In genomic region chr16:33832057-33832456, GRCm38 (mm10) we compare ENCODE assay signal across 9 mouse cellular contexts. TPM values are rescaled to one million over a fixed set of nuclear protein-coding genes. Genes with fewer than 3 reads are reported as not detected.
DNase-seq lines count a peak whose midpoint lies in the region; ATAC-seq and TF ChIP-seq lines count a peak whose summit lies in the region.
"Had no signal": no experiment of that assay in that cellular context is flagged by ENCODE, and none has a peak within 500 bp of the region (broad histone marks: within the 10 kb centered on the region; RNA-seq: fewer than 3 reads in every experiment).

No protein-coding gene starts in this region.

- no peak overlapping the region for H3K9ac ChIP-seq in hindbrain, embryonic 13.5 days
- H3K9ac ChIP-seq in hindbrain, embryonic 16.5 days (ENCODE audit: low read depth, low read length) = no peak overlapping the region
- peak overlapping the region; percentile 21; the same call in 1 of the 2 replicates for H3K9ac ChIP-seq in CH12.LX (ENCODE audit: insufficient read depth, low read depth)
- H3K9ac ChIP-seq in limb, embryonic 14.5 days (ENCODE audit: low read depth, low read length, severe bottlenecking) = no peak overlapping the region

- intact Hi-C loops in left cerebral cortex, postnatal 36 days (cut with DNase I) = no loop called here

- H3K9me3 ChIP-seq in hindbrain, embryonic 13.5 days = no peaks in the 10 kb centered on the region
- H3K9me3 ChIP-seq in hindbrain, embryonic 16.5 days (ENCODE audit: control insufficient read depth, low read length) = no peaks in the 10 kb centered on the region
- H3K9me3 ChIP-seq in CH12.LX (replicated peaks; ENCODE audit: low read length) = no peaks in the 10 kb centered on the region
- H3K9me3 ChIP-seq in limb, embryonic 14.5 days (ENCODE audit: control insufficient read depth, low read length) = no peaks in the 10 kb centered on the region

- H3K27me3 ChIP-seq in hindbrain, embryonic 13.5 days = peaks cover 95% of the 10 kb centered on the region
- H3K27me3 ChIP-seq in hindbrain, embryonic 16.5 days (replicated peaks; ENCODE audit: control insufficient read depth, insufficient read depth, low read length) = peaks cover 23% of the 10 kb centered on the region
- peaks cover 41% of the 10 kb centered on the region for H3K27me3 ChIP-seq in CH12.LX (replicated peaks)
- no peaks in the 10 kb centered on the region for H3K27me3 ChIP-seq in limb, embryonic 14.5 days (ENCODE audit: control insufficient read depth, insufficient read depth, low read length)

- no peaks in the 10 kb centered on the region for H3K36me3 ChIP-seq in hindbrain, embryonic 13.5 days
- H3K36me3 ChIP-seq in hindbrain, embryonic 16.5 days (ENCODE audit: control insufficient read depth, insufficient read depth, low read length) = no peaks in the 10 kb centered on the region
- no peaks in the 10 kb centered on the region for H3K36me3 ChIP-seq in CH12.LX (replicated peaks in 1 of 2; ENCODE audit: control insufficient read depth in 1 of 2, insufficient read depth in 1 of 2, low read length in 1 of 2)
- no peaks in the 10 kb centered on the region for H3K36me3 ChIP-seq in limb, embryonic 14.5 days (ENCODE audit: control insufficient read depth, insufficient read depth, low read length)

- TF ChIP-seq CTCF in CH12.LX (conservative IDR thresholded peaks at IDR 0.05 in 1 of 2, IDR thresholded peaks at IDR 0.05 in 1 of 2; ENCODE audit: low read depth in 2 of 2, low read length in 2 of 2) = no peak
- no peak for TF ChIP-seq CTCF in bone marrow macrophage, adult 2 months (IDR thresholded peaks at IDR 0.05; ENCODE audit: low read depth, low read length)

- peak overlapping the region; percentile 53; the same call in 1 of the 2 replicates for H3K4me2 ChIP-seq in hindbrain, embryonic 13.5 days
- no peak overlapping the region for H3K4me2 ChIP-seq in hindbrain, embryonic 16.5 days (ENCODE audit: low read length)
- H3K4me2 ChIP-seq in CH12.LX (ENCODE audit: insufficient read depth, low read depth, poor library complexity, severe bottlenecking) = peak overlapping the region; percentile 62
- peak overlapping the region; percentile 50 for H3K4me2 ChIP-seq in limb, embryonic 14.5 days (replicated peaks; ENCODE audit: low read depth, low read length, severe bottlenecking)

- no peak for TF ChIP-seq EP300 in CH12.LX (IDR thresholded peaks at IDR 0.05; ENCODE audit: low read length)

- no peak for TF ChIP-seq POLR2A in CH12.LX (IDR thresholded peaks at IDR 0.05; ENCODE audit: low read depth, low read length)
- no peak for TF ChIP-seq POLR2A in bone marrow macrophage, adult 2 months (IDR thresholded peaks at IDR 0.05; ENCODE audit: borderline replicate concordance, low read depth, low read length)
- TF ChIP-seq POLR2A in limb, embryonic 14.5 days (IDR thresholded peaks at IDR 0.05; ENCODE audit: borderline replicate concordance, extremely low read depth, insufficient read depth, insufficient read length) = no peak

- H3K4me3 ChIP-seq in hindbrain, embryonic 13.5 days = no peak overlapping the region
- H3K4me3 ChIP-seq in hindbrain, embryonic 16.5 days (ENCODE audit: low read length) = no peak overlapping the region
- H3K4me3 ChIP-seq in CH12.LX (replicated peaks in 1 of 3; ENCODE audit: low read depth in 2 of 3, low read length in 2 of 3, poor library complexity in 1 of 3) = peak overlapping the region in 1 of 3 experiments; percentile 16
- H3K4me3 ChIP-seq in bone marrow macrophage, adult 2 months (ENCODE audit: insufficient read depth, low read length) = peak overlapping the region; percentile 50
- no peak overlapping the region for H3K4me3 ChIP-seq in limb, embryonic 14.5 days (replicated peaks; ENCODE audit: low read length)
- H3K4me3 ChIP-seq: erythroblast, embryonic 14.5 days had no signal

- no peak for DNase-seq in CH12.LX (ENCODE audit: extremely low read depth)
- no peak for DNase-seq in limb, embryonic 14.5 days (ENCODE audit: low spot score)
- DNase-seq in cerebellum, adult 11-12 months = no peak
- DNase-seq in ovary, postnatal 10 days (ENCODE audit: low spot score) = no peak
- DNase-seq in left cerebral cortex, postnatal 36 days (ENCODE audit: low spot score in 2 of 2) = no peak

- H3K4me1 ChIP-seq in hindbrain, embryonic 13.5 days (replicated peaks) = peaks cover 38% of the 10 kb centered on the region
- H3K4me1 ChIP-seq in hindbrain, embryonic 16.5 days (ENCODE audit: control insufficient read depth, insufficient read depth, low read depth, low read length) = peaks cover 19% of the 10 kb centered on the region
- peaks cover 3 to 22% of the 10 kb centered on the region in 2 experiments for H3K4me1 ChIP-seq in CH12.LX (ENCODE audit: control insufficient read depth in 1 of 2, insufficient read depth in 2 of 2)
- peaks cover 43% of the 10 kb centered on the region for H3K4me1 ChIP-seq in bone marrow macrophage, adult 2 months (ENCODE audit: control insufficient read depth, insufficient read depth, low read length)
- peaks cover 39% of the 10 kb centered on the region for H3K4me1 ChIP-seq in limb, embryonic 14.5 days (ENCODE audit: control insufficient read depth, insufficient read depth, low read length)

- no peak for ATAC-seq in hindbrain, embryonic 13.5 days (ENCODE audit: low FRiP score)
- no peak for ATAC-seq in hindbrain, embryonic 16.5 days
- no peak for ATAC-seq in limb, embryonic 14.5 days (ENCODE audit: low FRiP score, low read depth)

- in situ Hi-C loops in CH12.LX (cut with MboI; ENCODE audit: low pct_ligation_motif_present, low pct_unique_long_range_greater_than_20kb, low sequenced_read_pairs) = no loop called here

- no peaks in the 10 kb centered on the region for H3K79me2 ChIP-seq in CH12.LX (replicated peaks; ENCODE audit: control insufficient read depth, extremely low read depth, insufficient read depth, poor library complexity, severe bottlenecking)

- no peak overlapping the region for H3K27ac ChIP-seq in hindbrain, embryonic 13.5 days
- no peak overlapping the region for H3K27ac ChIP-seq in hindbrain, embryonic 16.5 days (ENCODE audit: low read depth, low read length)
- H3K27ac ChIP-seq in CH12.LX (ENCODE audit: insufficient read depth, low read depth) = peak overlapping the region; percentile 40; the same call in 1 of the 2 replicates
- H3K27ac ChIP-seq in bone marrow macrophage, adult 2 months (ENCODE audit: insufficient read depth, low read depth, low read length) = peak overlapping the region; percentile 63
- peak overlapping the region; percentile 63; the same call in 1 of the 2 replicates for H3K27ac ChIP-seq in limb, embryonic 14.5 days (replicated peaks; ENCODE audit: low read depth, low read length)

- dilution Hi-C loops in CH12.LX (cut with MboI; ENCODE audit: extremely low pct_ligation_motif_present, extremely low pct_unique_long_range_greater_than_20kb, low sequenced_read_pairs) = no loop called here

- 59% methylated on average over 6 of the region's 6 CpGs for WGBS in hindbrain, embryonic 13.5 days
- 61% methylated on average over 6 of the region's 6 CpGs for WGBS in hindbrain, embryonic 16.5 days
- 41% methylated on average over 6 of the region's 6 CpGs for WGBS in limb, embryonic 14.5 days

- no peak for TF ChIP-seq RAD21 in CH12.LX (IDR thresholded peaks at IDR 0.05; ENCODE audit: low read depth, low read length)

TF ChIP-seq in CH12.LX, 34 proteins besides CTCF, POLR2A, EP300 and RAD21:
- no peak for TF ChIP-seq TBP (conservative IDR thresholded peaks at IDR 0.05; ENCODE audit: low read depth, low read length)
- no peak for TF ChIP-seq USF1 (IDR thresholded peaks at IDR 0.05; ENCODE audit: low read depth, low read length)

RNA-seq across cellular contexts. Expression of gene Itgb5, which starts 2.6 kb away (rescaled TPM):
- polyA plus RNA-seq in hindbrain, embryonic 13.5 days (2015; fragmentation: Nextera tagmentation; extraction: Ambion mirVana) = 9.7 and 11.0 TPM in 2 replicates
- 4.9 and 7.8 TPM in 2 replicates for polyA plus RNA-seq in hindbrain, embryonic 16.5 days (2015; fragmentation: Nextera tagmentation; extraction: Ambion mirVana)
- total RNA-seq in CH12.LX (2012; rRNA removed) = 11.5 and 20.1 TPM in 2 replicates
- 0.65 and 0.85 TPM in 2 replicates for total RNA-seq in CH12.LX (2014; rRNA removed)
- 1.1 and 1.8 TPM in 2 replicates for polyA plus RNA-seq in CH12.LX (2012; ENCODE audit: insufficient read length, low read depth)
- 211 and 263 TPM in 2 replicates for polyA plus RNA-seq in bone marrow macrophage, adult 2 months (2012; ENCODE audit: insufficient read depth, insufficient read length, missing spikeins)
- 117 and 123 TPM in 2 replicates for polyA plus RNA-seq in limb, embryonic 14.5 days (2012; rRNA removed)
- 107 and 108 TPM in 2 replicates for polyA plus RNA-seq in limb, embryonic 14.5 days (2014; fragmentation: Nextera tagmentation; extraction: Ambion mirVana)
- total RNA-seq in left cerebral cortex, postnatal 36 days (2021) = 10 to 100 TPM; 35.6 to 37.1 TPM

RNA-seq across cellular contexts. Expression of gene Muc13, which starts 38.2 kb away (rescaled TPM):
- polyA plus RNA-seq in hindbrain, embryonic 13.5 days (2015; fragmentation: Nextera tagmentation; extraction: Ambion mirVana) = not detected in 2 replicates
- polyA plus RNA-seq in hindbrain, embryonic 16.5 days (2015; fragmentation: Nextera tagmentation; extraction: Ambion mirVana) = not detected in 2 replicates
- not detected in 2 replicates for total RNA-seq in CH12.LX (2012; rRNA removed)
- total RNA-seq in CH12.LX (2014; rRNA removed) = not detected in 2 replicates
- polyA plus RNA-seq in CH12.LX (2012; ENCODE audit: insufficient read length, low read depth) = not detected in 2 replicates
- polyA plus RNA-seq in bone marrow macrophage, adult 2 months (2012; ENCODE audit: insufficient read depth, insufficient read length, missing spikeins) = not detected in 2 replicates
- 0.25 and 0.37 TPM in 2 replicates for polyA plus RNA-seq in limb, embryonic 14.5 days (2012; rRNA removed)
- 0.07 and 0.12 TPM in 2 replicates for polyA plus RNA-seq in limb, embryonic 14.5 days (2014; fragmentation: Nextera tagmentation; extraction: Ambion mirVana)
- total RNA-seq in left cerebral cortex, postnatal 36 days (2021) = under 1 TPM in 1 of 2 experiments, not detected in 1; 0.10 TPM
- polyA plus RNA-seq: erythroblast, embryonic 14.5 days had no signal

Comparison
In these comparisons a context has a peak if more than half of its experiments do, and no peak if none do; other contexts are left out.
1. H3K27ac ChIP-seq: peak in CH12.LX (single experiment), bone marrow macrophage, adult 2 months (single experiment) and limb, embryonic 14.5 days (single experiment); none in hindbrain, embryonic 13.5 days (single experiment) and hindbrain, embryonic 16.5 days (single experiment).